Mouse (Mus musculus) stomach, postnatal 0 days (tissue): ENCODE measurements around the gene Tnfaip2.

ENCODE experiments used
- CTCF ChIP-seq: IDR thresholded peaks from 2 replicates; pipeline ENCODE4 v1.5.1; 2016; ENCODE audit warnings: antibody characterized with exemption, low read depth, mild to moderate bottlenecking, moderate library complexity
- EP300 ChIP-seq: optimal IDR thresholded peaks from 2 replicates; pipeline ENCODE3; 2016; ENCODE audit warnings: antibody characterized with exemption

GRCm38 (mm10) chr12:111455311-111455846 lies 13.1 kb downstream of the Tnfaip2 start:
- TF ChIP-seq CTCF (no peak), EP300 (no peak)
